Mouse (Mus musculus): ENCODE results near the gene Eomes.

Gene Eomes

GRCm38 (mm10) chr9:118520011-118520410, 42.0 kb downstream of the Eomes start:
- DNase-seq (ENCODE audit: low spot score), result no peak

- no peak for DNase-seq (ENCODE audit: low spot score)
These were observed 42.8 kb downstream of the Eomes start for GRCm38 (mm10) chr9:118520858-118521257.

- no peak for DNase-seq (ENCODE audit: low spot score)
These were observed 43.6 kb downstream of the Eomes start for GRCm38 (mm10) chr9:118521659-118522058.

GRCm38 (mm10) chr9:118523738-118524137, 45.7 kb downstream of the Eomes start:
- no peak for DNase-seq (ENCODE audit: low spot score)

- DNase-seq (ENCODE audit: low spot score), result no peak
These were observed 49.0 kb downstream of the Eomes start for GRCm38 (mm10) chr9:118527056-118527455.

GRCm38 (mm10) chr9:118529783-118530182, 51.8 kb downstream of the Eomes start:
- no peak for DNase-seq (ENCODE audit: low spot score)

- no peak for DNase-seq (ENCODE audit: low spot score)
These were observed 52.7 kb downstream of the Eomes start for GRCm38 (mm10) chr9:118530679-118531078.

GRCm38 (mm10) chr9:118532516-118533205, 54.6 kb downstream of the Eomes start:
- no peak for DNase-seq (ENCODE audit: low spot score)

Measured in testis, postnatal 14 days (tissue).